Mouse (Mus musculus) small intestine, adult 2 months (tissue): ENCODE data around the gene Myh7. TPM values are rescaled to one million over a fixed set of nuclear protein-coding genes. Genes with fewer than 3 reads are reported as not detected.
"Not testable (repeated sequence)": the region's sequence is repeated elsewhere in the genome, so short reads cannot be mapped to it uniquely, and the experiment has no call there.

Source experiments
- H3K27ac ChIP-seq: fragments of 200-500 bp; 2 replicates; pipeline ENCODE4 v1.5.1; 2012; ENCODE audit warnings: low read depth, low read length, control low read depth, inconsistent platforms; ENCODE audit not compliant: insufficient read depth
- H3K27me3 ChIP-seq: fragments of 200-500 bp; 2 replicates; pipeline ENCODE4 v1.6.1; 2012; ENCODE audit warnings: mild to moderate bottlenecking, moderate library complexity, low read length, inconsistent platforms; ENCODE audit not compliant: control insufficient read depth, insufficient read depth
- H3K36me3 ChIP-seq: fragments of 200-500 bp; 2 replicates; pipeline ENCODE4 v1.6.1; 2012; ENCODE audit warnings: mild to moderate bottlenecking, low read length, control low read depth, inconsistent platforms; ENCODE audit not compliant: control insufficient read depth, insufficient read depth
- H3K4me1 ChIP-seq: fragments of 200-500 bp; 2 replicates; pipeline ENCODE4 v1.6.1; 2012; ENCODE audit warnings: low read length, inconsistent platforms, mixed read lengths; ENCODE audit not compliant: control insufficient read depth, insufficient read depth, insufficient read length
- H3K4me3 ChIP-seq: fragments of 200-500 bp; 2 replicates; pipeline ENCODE4 v1.5.1; 2012; ENCODE audit warnings: low read depth, mild to moderate bottlenecking, control low read depth, inconsistent platforms, low read length, moderate library complexity
- CTCF ChIP-seq: fragments of 200-500 bp; IDR thresholded peaks from 2 replicates; pipeline ENCODE4 v1.5.1; 2012; ENCODE audit warnings: low read depth, mild to moderate bottlenecking, control low read depth, inconsistent platforms, low read length, moderate library complexity, mixed read lengths; ENCODE audit not compliant: insufficient replicate concordance, insufficient read length; ENCODE audit errors: extremely low read depth
- POLR2A ChIP-seq: fragments of 200-500 bp; IDR thresholded peaks from 2 replicates; pipeline ENCODE4 v1.6.1; 2012; ENCODE audit warnings: low read depth, mild to moderate bottlenecking, control low read depth, inconsistent platforms, low read length, moderate library complexity
- WGBS: fragments of 180-500 bp; shearing (Covaris S2); methylation state at CpG from one replicate; pipeline ENCODE4 v1.1.7; 2018; 5-methylcytosine and 5-hydroxymethylcytosine counted together
- polyA plus RNA-seq: library from polyadenylated mRNA; depleted of rRNA; stranded (reverse); fragments of >200 nt; gene quantifications from 2 replicates; pipeline ENCODE4 v1.2.3, GENCODE M21; 2012

The Myh7 gene
- polyA plus RNA-seq, 1 experiment = 0.10 TPM

GRCm38 (mm10) chr14:54981934-54982333 is 12.5 kb downstream of the Myh7 start:
- Histone ChIP-seq H3K27me3 (no peaks in the 10 kb centered on the region), H3K4me1 (no peaks in the 10 kb centered on the region), H3K27ac (no peak overlapping the region), H3K4me3 (no peak overlapping the region), H3K36me3 (no peaks in the 10 kb centered on the region)
- TF ChIP-seq POLR2A (no peak), CTCF (no peak)
- WGBS = 94% methylated on average over 7 of the region's 7 CpGs

DNA sequence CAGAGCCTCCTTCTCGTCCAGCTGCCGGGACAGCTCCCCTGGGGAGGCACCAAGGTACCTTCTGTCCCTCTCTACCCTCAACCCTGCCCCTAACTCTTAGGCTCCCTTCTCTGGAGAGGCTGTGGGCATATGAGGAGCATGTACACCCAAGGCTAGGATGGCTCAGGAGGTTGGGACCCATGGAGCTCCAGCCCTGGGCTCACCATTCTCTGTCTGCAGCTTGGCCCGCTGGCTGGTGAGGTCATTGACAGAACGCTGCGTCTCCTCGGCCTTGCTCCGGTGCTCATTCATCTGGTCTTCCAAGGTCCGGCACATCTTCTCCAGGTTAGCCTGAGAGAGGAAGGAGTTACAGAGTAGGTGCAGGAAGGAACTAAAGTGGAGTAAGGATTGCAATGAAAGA is 15.8 kb downstream of the Myh7 start:
- Histone ChIP-seq H3K36me3 (no peaks in the 10 kb centered on the region), H3K4me3 (no peak overlapping the region), H3K4me1 (no peaks in the 10 kb centered on the region), H3K27me3 (no peaks in the 10 kb centered on the region), H3K27ac (no peak overlapping the region)
- 89% methylated on average over 8 of the region's 8 CpGs for WGBS
- no peak for TF ChIP-seq CTCF
- TF ChIP-seq POLR2A = no peak

DNA sequence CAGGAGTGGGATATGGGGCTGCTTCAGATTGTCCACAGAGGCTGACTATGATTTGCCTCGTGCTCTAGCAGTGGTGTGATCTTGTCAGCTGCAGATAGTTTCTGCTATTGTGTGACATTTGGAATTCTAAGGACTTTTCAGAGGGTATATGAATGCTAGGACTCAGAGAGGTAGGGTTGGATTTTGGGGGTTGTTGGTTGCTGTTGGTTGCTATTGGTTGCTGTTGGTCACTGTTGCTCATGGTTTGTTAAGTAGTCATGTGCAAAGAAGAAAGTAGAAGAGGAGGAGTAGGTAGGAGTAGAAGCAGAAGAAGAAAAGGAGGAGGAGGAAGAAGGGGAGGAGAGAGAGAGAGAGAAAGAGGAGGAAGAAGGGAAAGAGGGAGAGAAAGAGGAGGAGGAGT is 17.8 kb downstream of the Myh7 start, which contains the start of gene Gm17428:
Gene Gm17428, plus strand, starts transcription at position 301 of the 400 bp plus-strand sequence.
- Histone ChIP-seq H3K27ac (no peak within 1 kb of the TSS), H3K36me3 (no peaks in the 10 kb centered on the region), H3K4me3 (no peak within 1 kb of the TSS), H3K27me3 (no peaks in the 10 kb centered on the region), H3K4me1 (no peaks in the 10 kb centered on the region)
- TF ChIP-seq CTCF = no peak
- TF ChIP-seq POLR2A = no peak
- 64% methylated on average over 1 of the region's 1 CpGs for WGBS

DNA sequence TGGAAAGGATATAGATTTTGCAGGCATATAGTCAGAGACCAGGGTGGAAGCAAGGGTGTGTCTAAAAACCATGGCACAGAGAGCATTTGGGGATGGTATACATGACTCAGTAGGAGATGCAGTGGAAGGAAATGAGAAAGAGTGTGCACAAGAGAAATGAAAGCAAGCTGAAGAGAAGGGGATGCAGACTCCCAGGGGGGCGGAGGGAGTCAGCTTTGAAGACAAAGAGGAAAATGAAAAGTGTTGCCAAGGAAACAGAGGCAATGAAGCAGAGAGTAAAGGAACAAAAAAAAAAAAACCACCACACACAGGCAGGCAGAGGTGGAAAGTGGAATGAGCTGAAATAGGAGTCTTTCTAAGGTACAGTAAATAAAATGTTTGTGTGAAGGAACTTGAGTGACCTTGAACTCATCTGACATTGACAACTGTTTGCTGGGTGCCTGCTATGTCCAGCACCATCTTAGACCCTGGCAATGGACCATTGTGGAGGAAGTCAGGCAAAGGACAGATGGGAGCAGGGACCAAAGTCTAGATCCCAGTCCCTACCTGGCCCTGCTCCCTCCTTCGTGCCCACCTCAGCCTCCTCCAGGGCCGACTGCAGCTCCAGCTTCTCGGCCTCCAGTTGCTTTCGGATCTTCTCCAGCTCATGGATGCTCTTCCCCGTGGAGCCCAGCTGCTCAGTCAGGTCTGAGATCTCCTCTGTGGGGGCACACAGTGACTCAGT is 20.2 kb downstream of the Myh7 start:
- Histone ChIP-seq H3K4me3 (no peak overlapping the region), H3K4me1 (no peaks in the 10 kb centered on the region), H3K27me3 (no peaks in the 10 kb centered on the region), H3K36me3 (no peaks in the 10 kb centered on the region), H3K27ac (no peak overlapping the region)
- TF ChIP-seq CTCF = no peak
- no peak for TF ChIP-seq POLR2A
- 80% methylated on average over 6 of the region's 6 CpGs for WGBS

DNA sequence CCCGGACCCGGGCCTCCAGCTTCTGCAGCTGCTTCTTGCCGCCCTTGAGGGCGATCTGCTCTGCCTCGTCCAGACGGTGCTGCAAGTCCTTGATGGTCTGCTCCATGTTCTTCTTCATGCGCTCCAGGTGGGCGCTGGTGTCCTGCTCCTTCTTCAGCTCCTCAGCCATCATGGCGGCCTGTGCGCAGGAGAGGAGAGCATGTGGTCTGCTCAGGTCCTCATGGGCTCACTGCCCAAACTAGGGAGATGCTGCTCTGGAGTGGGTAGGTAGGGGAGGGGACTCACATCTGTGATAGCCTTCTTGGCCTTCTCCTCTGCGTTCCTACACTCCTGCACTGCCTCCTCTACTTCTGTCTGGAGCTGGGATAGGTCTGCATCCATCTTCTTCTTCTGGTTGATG is 21.6 kb downstream of the Myh7 start:
- H3K4me1 ChIP-seq, H3K36me3 ChIP-seq, H3K27ac ChIP-seq, H3K4me3 ChIP-seq, H3K27me3 ChIP-seq: not testable (repeated sequence)
- WGBS = 85% methylated on average over 11 of the region's 11 CpGs

- TF ChIP-seq CTCF (no peak), POLR2A (no peak)
- Histone ChIP-seq H3K4me1 (no peaks in the 10 kb centered on the region), H3K4me3 (no peak overlapping the region), H3K27me3 (no peaks in the 10 kb centered on the region), H3K36me3 (no peaks in the 10 kb centered on the region), H3K27ac (no peak overlapping the region)
Observed at GRCm38 (mm10) chr14:54968344-54968743, 26.1 kb downstream of the Myh7 start.

DNA sequence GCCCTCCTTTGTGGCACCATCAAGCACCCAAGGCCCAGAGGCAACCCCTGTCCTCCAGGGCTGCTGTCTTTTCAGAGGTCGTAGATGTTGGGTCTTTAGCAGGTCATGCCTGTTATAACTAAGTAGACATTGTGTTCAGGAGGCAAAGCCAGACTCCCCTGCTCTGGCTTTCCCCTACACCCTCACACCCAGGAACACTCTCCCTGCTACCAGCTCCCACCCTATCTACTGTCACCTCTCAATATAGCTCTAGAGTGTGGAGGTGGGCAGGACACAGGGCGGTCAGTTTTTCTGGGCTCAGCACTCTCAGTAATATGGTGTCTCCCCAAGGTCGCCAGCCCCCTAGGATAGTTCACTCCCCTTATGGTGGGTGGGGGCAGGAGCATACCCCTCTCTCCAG is 26.6 kb downstream of the Myh7 start:
- H3K27ac ChIP-seq = no peak overlapping the region
- H3K36me3 ChIP-seq = no peaks in the 10 kb centered on the region
- 94% methylated on average over 3 of the region's 3 CpGs for WGBS
- TF ChIP-seq POLR2A (no peak), CTCF (no peak)
- no peak overlapping the region for H3K4me3 ChIP-seq
- no peaks in the 10 kb centered on the region for H3K27me3 ChIP-seq
- H3K4me1 ChIP-seq = no peaks in the 10 kb centered on the region

DNA sequence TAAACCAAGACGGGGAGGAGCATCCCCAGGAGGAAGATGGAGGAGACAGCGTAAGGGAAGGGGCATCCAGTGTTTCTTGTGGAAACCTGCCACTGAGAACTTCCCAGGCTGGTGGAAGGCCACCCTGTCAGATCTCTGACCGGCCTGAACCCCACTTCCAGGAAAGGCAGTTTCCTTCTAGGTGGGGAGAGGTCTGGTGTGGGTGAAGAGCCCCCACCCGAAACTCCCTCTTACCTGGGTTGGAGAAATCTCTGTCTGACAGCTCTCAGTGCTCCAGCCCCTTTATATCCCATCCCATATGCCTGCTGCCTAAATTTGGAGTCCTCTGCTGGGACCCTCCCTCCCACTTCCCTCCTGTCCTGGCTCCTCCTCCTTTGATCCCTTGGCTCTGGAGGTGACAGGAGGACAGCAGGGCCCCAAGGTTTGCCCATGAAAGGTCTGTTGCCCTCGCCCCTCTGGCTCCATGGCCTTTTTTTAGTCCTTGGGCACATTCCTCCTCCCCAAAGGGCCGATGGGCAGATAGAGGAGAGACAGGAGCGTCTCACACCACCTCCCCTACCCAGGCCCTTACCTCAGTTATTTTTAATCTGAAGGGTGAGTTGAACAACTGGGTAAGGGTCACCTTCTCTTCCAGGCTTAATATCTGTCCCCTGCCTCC is 28.0 kb downstream of the Myh7 start, which contains the start of gene Myh6:
Gene Myh6, minus strand, starts transcription at position 608 of the 658 bp plus-strand sequence.
- Histone ChIP-seq H3K27ac (no peak within 1 kb of the TSS), H3K4me3 (no peak within 1 kb of the TSS), H3K27me3 (no peaks in the 10 kb centered on the region), H3K36me3 (no peaks in the 10 kb centered on the region), H3K4me1 (no peaks in the 10 kb centered on the region)
- no peak for TF ChIP-seq POLR2A
- TF ChIP-seq CTCF = no peak
- WGBS = 69% methylated on average over 7 of the region's 7 CpGs
